ENCODE assay signal across 17 mouse cellular contexts in genomic region chr1:92250594-92251463, GRCm38 (mm10). TPM values are rescaled to one million over a fixed set of nuclear protein-coding genes. Genes with fewer than 3 reads are reported as not detected.
A peak's percentile ranks its signal among the peaks of the same experiment; 100 is the strongest.
DNase-seq lines count a peak whose midpoint lies in the region; ATAC-seq lines count a peak whose summit lies in the region.
"Had no signal": no experiment of that assay in that cellular context is flagged by ENCODE, and none has a peak within 500 bp of the region (broad histone marks: within the 10 kb centered on the region; RNA-seq: fewer than 3 reads in every experiment).

No protein-coding gene starts in this region.

- peak; percentile 34 for DNase-seq in layer of hippocampus, adult 9-11 months
- no peak for DNase-seq in layer of hippocampus, adult 11-12 months (ENCODE audit: low spot score)
- DNase-seq in ES-CJ7 (ENCODE audit: low read depth, low spot score) (peak; percentile 12), ZHBTc4 (ENCODE audit: low read depth, low spot score) (peak; percentile 53)
- DNase-seq in left cerebral cortex, adult 11 months (ENCODE audit: low spot score), result no peak
- no peak for DNase-seq in midbrain, embryonic 11.5 days (ENCODE audit: low spot score, missing footprints)
- DNase-seq: adrenal gland, postnatal 10 days; embryo, embryonic 11 days; gastrocnemius, postnatal 25 days; lung, adult 2 months; right cerebral cortex, postnatal 4 days; thymus, postnatal 14 days had no signal

- ATAC-seq in megakaryocyte, adult 5-6 weeks (ENCODE audit: poor library complexity, severe bottlenecking), result peak; percentile 79
- ATAC-seq in midbrain, embryonic 11.5 days (ENCODE audit: low FRiP score), result no peak
- ATAC-seq: intestine, postnatal 0 days had no signal

- H3K9ac ChIP-seq in midbrain, embryonic 11.5 days (ENCODE audit: low read length), result no peak overlapping the region
- H3K9ac ChIP-seq: heart, embryonic 13.5 days had no signal

- H3K36me3 ChIP-seq in midbrain, embryonic 11.5 days (ENCODE audit: control insufficient read depth, insufficient read depth, low read length), result no peaks in the 10 kb centered on the region
- H3K36me3 ChIP-seq: heart, embryonic 13.5 days had no signal

- H3K27me3 ChIP-seq in midbrain, embryonic 11.5 days (ENCODE audit: control insufficient read depth, insufficient read depth, low read length), result no peaks in the 10 kb centered on the region
- H3K27me3 ChIP-seq: heart, embryonic 13.5 days had no signal

- H3K4me1 ChIP-seq in midbrain, embryonic 11.5 days (ENCODE audit: control insufficient read depth, insufficient read depth, low read length), result no peaks in the 10 kb centered on the region
- H3K4me1 ChIP-seq: megakaryocyte, embryonic 14.5 days had no signal

- 84% methylated on average over 10 of the region's 10 CpGs for WGBS in midbrain, embryonic 11.5 days

- no peak overlapping the region for H3K4me2 ChIP-seq in midbrain, embryonic 11.5 days
- H3K4me2 ChIP-seq: heart, embryonic 13.5 days had no signal

- H3K27ac ChIP-seq in midbrain, embryonic 11.5 days (ENCODE audit: low read depth, low read length), result no peak overlapping the region
- H3K27ac ChIP-seq: heart, embryonic 13.5 days had no signal

- no peaks in the 10 kb centered on the region for H3K9me3 ChIP-seq in midbrain, embryonic 11.5 days (ENCODE audit: control insufficient read depth, low read length)
- H3K9me3 ChIP-seq: heart, embryonic 13.5 days; megakaryocyte, embryonic 14.5 days had no signal

- no peak overlapping the region for H3K4me3 ChIP-seq in midbrain, embryonic 11.5 days (ENCODE audit: low read depth, low read length)
- H3K4me3 ChIP-seq: erythroblast, embryonic 14.5 days; heart, embryonic 13.5 days; megakaryocyte, embryonic 14.5 days had no signal

RNA-seq across cellular contexts. Expression of gene Hdac4, which starts 55.3 kb away (rescaled TPM):
- 14.8 and 19.0 TPM in 2 replicates for total RNA-seq in megakaryocyte, adult 5-6 weeks (2015)
- 13.3 and 19.4 TPM in 2 replicates for total RNA-seq in megakaryocyte, adult 5-6 weeks (2017)
- polyA plus RNA-seq in midbrain, embryonic 11.5 days (2014; fragmentation: Nextera tagmentation; extraction: Ambion mirVana), result 19.2 and 21.9 TPM in 2 replicates

Comparison
In these comparisons a context has a peak if more than half of its experiments do, and no peak if none do; other contexts are left out.
1. DNase-seq: peak in layer of hippocampus, adult 9-11 months (single experiment), ES-CJ7 (single experiment) and ZHBTc4 (single experiment); none in layer of hippocampus, adult 11-12 months (single experiment), left cerebral cortex, adult 11 months (single experiment) and midbrain, embryonic 11.5 days (single experiment).